Mouse (Mus musculus) midbrain, postnatal 0 days (tissue): ENCODE data around the gene Erich4. TPM values are rescaled to one million over a fixed set of nuclear protein-coding genes. Genes with fewer than 3 reads are reported as not detected.

Experiments used
- ATAC-seq: fragments of 200-750 bp; cut with Nextera tagmentation; 2 replicates; pipeline ENCODE4 v1.8.0; 2017; ENCODE audit warnings: moderate number of reproducible peaks, mild to moderate bottlenecking, moderate TSS enrichment, moderate library complexity; ENCODE audit not compliant: low FRiP score
- DNase-seq: peaks from one replicate; pipeline ENCODE4 v3.0.0-alpha.2; 2015; ENCODE audit warnings: low spot score
- H3K27ac ChIP-seq: fragments of 300-500 bp; sonication (generic); 2 replicates; pipeline ENCODE4 v1.5.1; 2014; ENCODE audit warnings: low read depth, mild to moderate bottlenecking, low read length, mixed read lengths
- H3K27me3 ChIP-seq: fragments of 300-500 bp; sonication (generic); 2 replicates; pipeline ENCODE4 v1.6.1; 2014; ENCODE audit warnings: low read length, control low read depth, mixed read lengths; ENCODE audit not compliant: insufficient read depth
- H3K36me3 ChIP-seq: fragments of 300-500 bp; sonication (generic); 2 replicates; pipeline ENCODE4 v1.6.1; 2014; ENCODE audit warnings: low read length, control low read depth, mixed read lengths; ENCODE audit not compliant: insufficient read depth
- H3K4me1 ChIP-seq: fragments of 300-500 bp; sonication (generic); 2 replicates; pipeline ENCODE4 v1.6.1; 2014; ENCODE audit warnings: mild to moderate bottlenecking, control low read depth, antibody characterized with exemption, low read length, mixed read lengths; ENCODE audit not compliant: insufficient read depth
- H3K4me2 ChIP-seq: fragments of 300-500 bp; sonication (generic); 2 replicates; pipeline ENCODE4 v1.6.1; 2014; ENCODE audit warnings: low read depth, mild to moderate bottlenecking, low read length, mixed read lengths; ENCODE audit not compliant: poor library complexity, severe bottlenecking
- H3K4me3 ChIP-seq: fragments of 300-500 bp; sonication (generic); 2 replicates; pipeline ENCODE4 v1.5.1; 2014; ENCODE audit warnings: low read depth, mild to moderate bottlenecking, low read length, moderate library complexity
- H3K9ac ChIP-seq: fragments of 300-500 bp; sonication (generic); replicated peaks from 2 replicates; pipeline ENCODE4 v1.6.1; 2014; ENCODE audit warnings: mild to moderate bottlenecking, low read length, moderate library complexity, mixed read lengths; ENCODE audit not compliant: poor library complexity, severe bottlenecking
- H3K9me3 ChIP-seq: fragments of 300-500 bp; sonication (generic); 2 replicates; pipeline ENCODE4 v1.6.1; 2016; ENCODE audit warnings: low read length, control low read depth
- CTCF ChIP-seq: IDR thresholded peaks from 2 replicates; pipeline ENCODE4 v1.5.1; 2016; ENCODE audit warnings: antibody characterized with exemption, mild to moderate bottlenecking
- WGBS: fragments of 180-500 bp; shearing (Covaris S2); extraction: QIAGEN DNeasy Blood & Tissue Kit; methylation state at CpG from one replicate; pipeline ENCODE4 v1.1.7; 2014; 5-methylcytosine and 5-hydroxymethylcytosine counted together
- polyA plus RNA-seq: library from polyadenylated mRNA; unstranded; fragments of >200 nt; fragmentation: Nextera tagmentation; extraction: Ambion mirVana; gene quantifications from 2 replicates; pipeline ENCODE4 v1.2.1, GENCODE M21; 2015
- total RNA-seq: library from RNA; depleted of rRNA; stranded (reverse); fragments of >200 nt; gene quantifications from 2 replicates; pipeline ENCODE4 v1.2.3, GENCODE M21; 2014

Erich4 gene
- total and polyA plus RNA-seq, 2 experiments from 2014 or later = not detected

GRCm38 (mm10) chr7:25651281-25651680 lies 35.6 kb upstream of the Erich4 start:
- TF ChIP-seq CTCF = no peak
- Histone ChIP-seq H3K36me3 (no peaks in the 10 kb centered on the region), H3K27me3 (no peaks in the 10 kb centered on the region), H3K27ac (no peak overlapping the region), H3K4me1 (no peaks in the 10 kb centered on the region), H3K4me2 (no peak overlapping the region), H3K9me3 (no peaks in the 10 kb centered on the region), H3K9ac (no peak overlapping the region), H3K4me3 (no peak overlapping the region)
- 89% methylated on average over 8 of the region's 8 CpGs for WGBS
- DNase-seq = no peak
- no peak for ATAC-seq

DNA sequence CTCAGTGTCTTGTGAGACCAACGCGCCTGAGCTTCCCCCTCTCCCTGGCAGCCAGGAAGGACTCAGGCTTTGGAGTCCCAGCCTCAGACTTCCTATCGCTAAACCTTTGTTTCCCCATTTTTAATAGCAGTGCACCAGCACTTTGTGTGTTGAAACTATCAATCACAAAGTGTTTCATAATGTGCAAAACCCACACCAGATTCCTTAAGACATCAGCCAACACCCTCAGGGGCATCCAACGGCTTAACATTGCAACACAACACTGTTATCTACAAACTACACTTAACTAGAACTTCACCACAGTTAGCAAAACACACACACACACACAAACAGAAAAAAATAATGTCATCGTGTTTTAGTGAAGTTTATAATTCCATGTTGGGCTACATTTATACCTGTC lies 34.1 kb upstream of the Erich4 start:
- no peak overlapping the region for H3K4me2 ChIP-seq
- 86% methylated on average over 5 of the region's 5 CpGs for WGBS

GRCm38 (mm10) chr7:25647574-25648123 lies 32.0 kb upstream of the Erich4 start:
- Histone ChIP-seq H3K4me2 (no peak overlapping the region), H3K9me3 (no peaks in the 10 kb centered on the region), H3K9ac (no peak overlapping the region), H3K27me3 (no peaks in the 10 kb centered on the region), H3K4me3 (no peak overlapping the region), H3K36me3 (0 out of 2 replicates have a peak, but pooled peaks cover 5% of the 10 kb centered on the region), H3K27ac (no peak overlapping the region), H3K4me1 (no peaks in the 10 kb centered on the region)
- no peak for ATAC-seq
- TF ChIP-seq CTCF = no peak
- no peak for DNase-seq
- WGBS = 61% methylated on average over 5 of the region's 5 CpGs

More for the DNA sequence above, 34.1 kb upstream of the Erich4 start:
- no peak for TF ChIP-seq CTCF
- Histone ChIP-seq H3K4me3 (no peak overlapping the region), H3K36me3 (0 out of 2 replicates have a peak, but pooled peaks cover 3% of the 10 kb centered on the region), H3K4me1 (no peaks in the 10 kb centered on the region), H3K27ac (no peak overlapping the region), H3K9me3 (no peaks in the 10 kb centered on the region), H3K9ac (no peak overlapping the region), H3K27me3 (no peaks in the 10 kb centered on the region)
- no peak for DNase-seq
- no peak for ATAC-seq

DNA sequence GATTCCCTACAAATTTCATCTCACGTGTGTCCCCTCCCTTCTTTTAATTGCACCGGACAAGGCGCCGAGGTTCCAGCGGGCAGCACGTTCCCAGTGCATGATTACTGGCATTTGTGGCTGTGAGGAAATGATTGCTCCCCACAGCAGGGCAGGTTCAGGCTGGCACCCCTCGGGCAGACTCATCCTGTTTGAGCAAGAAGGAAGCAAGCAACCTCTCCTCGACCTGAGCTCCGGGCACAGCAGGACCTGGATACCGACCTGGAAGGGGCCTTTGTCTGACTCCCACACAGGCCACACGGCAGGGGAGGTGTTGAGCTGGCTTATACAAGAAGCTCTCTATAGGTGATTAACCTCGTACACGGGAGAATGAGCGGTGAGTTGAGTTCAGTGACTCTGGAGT lies 29.4 kb upstream of the Erich4 start:
- no peak for ATAC-seq

GRCm38 (mm10) chr7:25644631-25645030 lies 28.9 kb upstream of the Erich4 start:
- Histone ChIP-seq H3K36me3 (peaks cover 19% of the 10 kb centered on the region), H3K4me1 (no peaks in the 10 kb centered on the region), H3K27ac (no peak overlapping the region), H3K4me2 (no peak overlapping the region), H3K9me3 (no peaks in the 10 kb centered on the region), H3K9ac (no peak overlapping the region), H3K4me3 (no peak overlapping the region), H3K27me3 (no peaks in the 10 kb centered on the region)
- DNase-seq (no peak), ATAC-seq (no peak)
- no peak for TF ChIP-seq CTCF
- 68% methylated on average over 4 of the region's 4 CpGs for WGBS

More for the DNA sequence above, 29.4 kb upstream of the Erich4 start:
- Histone ChIP-seq H3K4me2 (no peak overlapping the region), H3K9ac (no peak overlapping the region), H3K4me1 (no peaks in the 10 kb centered on the region), H3K27me3 (no peaks in the 10 kb centered on the region), H3K27ac (no peak overlapping the region), H3K36me3 (peaks cover 16% of the 10 kb centered on the region; the same call in 1 of the 2 replicates), H3K4me3 (no peak overlapping the region), H3K9me3 (no peaks in the 10 kb centered on the region)
- TF ChIP-seq CTCF = no peak
- 42% methylated on average over 14 of the region's 14 CpGs for WGBS
- DNase-seq = no peak

DNA sequence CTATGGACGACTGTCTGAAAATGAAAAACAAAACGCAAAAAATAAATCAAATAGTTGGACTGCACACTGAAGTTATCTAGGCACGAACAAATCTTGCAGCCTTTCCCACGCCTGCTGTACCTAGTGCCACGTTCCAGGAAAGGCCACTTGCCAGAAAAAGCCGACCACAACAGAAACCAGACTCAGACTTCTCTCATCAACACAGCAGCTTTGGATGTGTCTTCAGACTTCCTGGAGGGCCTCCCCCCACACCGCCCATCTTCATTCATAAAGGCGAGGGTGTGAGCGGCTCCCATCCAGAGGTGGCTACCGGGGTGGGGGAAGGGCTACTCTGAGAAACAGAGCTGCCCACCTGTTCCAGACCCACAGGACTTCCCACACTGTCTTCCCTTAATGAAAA lies 28.4 kb upstream of the Erich4 start:
- Histone ChIP-seq H3K4me3 (no peak overlapping the region), H3K27me3 (no peaks in the 10 kb centered on the region), H3K27ac (no peak overlapping the region), H3K4me2 (no peak overlapping the region), H3K9me3 (no peaks in the 10 kb centered on the region), H3K9ac (no peak overlapping the region), H3K36me3 (peaks cover 24% of the 10 kb centered on the region), H3K4me1 (no peaks in the 10 kb centered on the region)
- DNase-seq = no peak
- 85% methylated on average over 10 of the region's 10 CpGs for WGBS
- no peak for ATAC-seq
- no peak for TF ChIP-seq CTCF
